Mouse (Mus musculus) limb, embryonic 10.5 days (tissue): Measurements from ENCODE around the gene Artn. TPM values are rescaled to one million over a fixed set of nuclear protein-coding genes. Genes with fewer than 3 reads are reported as not detected.

Experiments used
- DNase-seq: peaks from one replicate; pipeline ENCODE4 v3.0.0-alpha.2; 2017; ENCODE audit warnings: low spot score
- H3K27ac ChIP-seq: fragments of 300-500 bp; sonication (generic); 2 replicates; pipeline ENCODE4 v1.5.1; 2016; ENCODE audit warnings: mild to moderate bottlenecking
- H3K27me3 ChIP-seq: fragments of 300-500 bp; sonication (generic); 2 replicates; pipeline ENCODE4 v1.6.1; 2016; ENCODE audit warnings: low read depth, mild to moderate bottlenecking; ENCODE audit not compliant: poor library complexity, severe bottlenecking
- H3K36me3 ChIP-seq: fragments of 300-500 bp; sonication (generic); 2 replicates; pipeline ENCODE4 v1.6.1; 2016; ENCODE audit warnings: mild to moderate bottlenecking, moderate library complexity
- H3K4me1 ChIP-seq: fragments of 300-500 bp; sonication (generic); 2 replicates; pipeline ENCODE4 v1.6.1; 2016
- H3K4me3 ChIP-seq: fragments of 300-500 bp; sonication (generic); 2 replicates; pipeline ENCODE4 v1.5.1; 2016; ENCODE audit warnings: mild to moderate bottlenecking, moderate library complexity
- H3K9me3 ChIP-seq: fragments of 300-500 bp; sonication (generic); replicated peaks from 2 replicates; pipeline ENCODE4 v1.6.1; 2016; ENCODE audit warnings: mild to moderate bottlenecking
- WGBS: fragments of 180-500 bp; shearing (Covaris S2); methylation state at CpG from one replicate; pipeline ENCODE4 v1.1.7; 2016; 5-methylcytosine and 5-hydroxymethylcytosine counted together
- polyA plus RNA-seq: library from polyadenylated mRNA; unstranded; fragments of >200 nt; fragmentation: Nextera tagmentation; extraction: Ambion mirVana; gene quantifications from 2 replicates; pipeline ENCODE4 v1.2.1, GENCODE M21; 2016

Artn gene
- polyA plus RNA-seq, 1 experiment from 2014 or later: 13.5 TPM

DNA sequence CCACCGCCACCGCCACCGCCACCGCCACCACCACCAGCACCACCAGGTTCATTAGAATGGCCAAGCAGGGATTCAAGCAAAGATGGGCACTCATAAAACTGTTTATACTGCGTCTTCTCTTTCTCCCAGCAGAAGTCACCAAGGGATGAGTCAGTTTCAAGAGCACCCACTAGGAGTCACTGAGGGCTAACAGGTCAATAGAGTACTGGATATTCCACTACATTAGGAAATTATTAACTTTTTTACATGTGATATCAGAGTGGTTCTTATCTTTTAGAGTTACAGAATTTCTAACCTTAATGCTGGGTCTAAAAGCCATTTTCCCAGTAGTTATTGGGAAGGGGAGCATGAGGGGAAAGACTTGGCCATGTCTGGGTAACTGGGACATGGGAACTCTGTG lies 7.4 kb upstream of the Artn start:
- Histone ChIP-seq H3K4me3 (no peak overlapping the region), H3K4me1 (no peaks in the 10 kb centered on the region), H3K9me3 (no peaks in the 10 kb centered on the region), H3K27me3 (no peaks in the 10 kb centered on the region), H3K27ac (no peak overlapping the region), H3K36me3 (peaks cover 38% of the 10 kb centered on the region)
- 97% methylated on average over 5 of the region's 5 CpGs for WGBS
- DNase-seq: no peak

DNA sequence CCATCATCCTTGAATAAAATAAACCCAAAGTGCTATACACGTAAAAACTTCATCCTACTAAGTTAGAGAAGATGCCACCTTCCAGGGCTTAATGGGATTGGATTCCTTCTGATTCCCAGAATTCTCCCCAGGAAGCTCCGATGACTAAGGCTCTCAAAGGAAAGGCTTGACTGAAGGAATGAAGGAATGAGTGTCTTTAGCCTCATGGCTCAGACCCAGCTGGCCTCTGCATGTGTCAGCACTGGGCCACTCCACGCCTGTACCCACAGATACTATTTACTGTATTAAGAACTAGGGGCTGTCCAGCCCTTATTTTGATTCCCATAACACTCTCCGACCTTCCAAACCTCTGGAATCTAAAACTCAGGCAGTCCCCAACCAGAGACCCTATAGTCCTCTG lies 4.5 kb upstream of the Artn start:
- H3K9me3 ChIP-seq: no peaks in the 10 kb centered on the region
- no peak overlapping the region for H3K4me3 ChIP-seq
- WGBS: 87% methylated on average over 4 of the region's 4 CpGs
- peaks cover 23% of the 10 kb centered on the region for H3K36me3 ChIP-seq
- H3K4me1 ChIP-seq: peaks cover 14% of the 10 kb centered on the region
- no peak for DNase-seq
- no peak overlapping the region for H3K27ac ChIP-seq
- peaks cover 16% of the 10 kb centered on the region for H3K27me3 ChIP-seq

DNA sequence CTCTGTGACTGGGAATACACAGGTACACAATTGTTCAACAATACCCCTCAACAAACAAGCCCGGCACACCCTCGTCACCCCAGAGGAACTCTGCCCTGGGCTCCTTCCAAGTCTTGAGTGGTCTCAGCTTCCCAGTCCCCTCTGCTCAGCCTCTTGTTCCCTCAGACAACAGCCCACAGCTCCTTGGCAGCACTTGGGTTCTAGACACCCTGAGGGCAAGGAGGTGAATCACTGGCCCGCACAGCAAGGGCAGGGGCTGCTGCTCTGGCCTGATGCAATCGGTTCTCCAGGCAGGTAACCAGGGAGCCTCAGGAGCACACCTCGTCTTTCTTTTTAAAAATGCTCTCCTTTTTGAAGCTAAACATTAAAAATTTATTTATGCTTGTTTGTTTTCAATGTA lies 3.7 kb upstream of the Artn start:
- 86% methylated on average over 5 of the region's 5 CpGs for WGBS
- Histone ChIP-seq H3K36me3 (peaks cover 22% of the 10 kb centered on the region), H3K27me3 (peaks cover 25% of the 10 kb centered on the region), H3K4me3 (no peak overlapping the region), H3K27ac (no peak overlapping the region), H3K9me3 (no peaks in the 10 kb centered on the region), H3K4me1 (peaks cover 22% of the 10 kb centered on the region)
- DNase-seq: no peak

DNA sequence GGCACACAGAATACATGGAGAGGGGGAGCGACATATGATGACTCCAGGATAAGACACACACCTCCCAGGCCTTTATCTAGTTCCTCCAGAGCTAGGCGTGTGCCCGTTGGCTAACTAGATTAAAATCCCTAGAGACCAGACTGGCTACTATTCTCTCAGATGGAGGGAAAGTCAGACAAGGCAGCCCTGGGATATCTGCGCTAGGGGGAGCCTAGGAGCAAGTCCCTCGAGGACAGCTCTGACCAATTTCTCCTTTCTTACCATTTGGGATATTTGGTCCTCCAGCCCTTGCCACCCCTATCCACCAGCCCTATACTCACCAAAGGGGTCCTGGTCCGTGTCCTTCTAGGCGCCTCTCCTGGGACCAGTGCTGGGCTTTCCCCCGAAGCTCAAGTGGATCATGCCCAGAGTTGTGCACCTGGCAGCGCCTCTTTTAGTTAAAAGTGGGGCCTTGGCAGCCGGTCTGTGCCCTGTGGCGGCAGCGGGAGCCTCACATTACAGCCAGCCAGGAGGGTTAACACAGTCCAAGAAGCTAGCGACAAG lies 793 bp downstream of the Artn start:
- Histone ChIP-seq H3K27ac (peak overlapping the region; percentile 85), H3K27me3 (peaks cover 69% of the 10 kb centered on the region)
- WGBS: 2% methylated on average over 13 of the region's 13 CpGs

DNA sequence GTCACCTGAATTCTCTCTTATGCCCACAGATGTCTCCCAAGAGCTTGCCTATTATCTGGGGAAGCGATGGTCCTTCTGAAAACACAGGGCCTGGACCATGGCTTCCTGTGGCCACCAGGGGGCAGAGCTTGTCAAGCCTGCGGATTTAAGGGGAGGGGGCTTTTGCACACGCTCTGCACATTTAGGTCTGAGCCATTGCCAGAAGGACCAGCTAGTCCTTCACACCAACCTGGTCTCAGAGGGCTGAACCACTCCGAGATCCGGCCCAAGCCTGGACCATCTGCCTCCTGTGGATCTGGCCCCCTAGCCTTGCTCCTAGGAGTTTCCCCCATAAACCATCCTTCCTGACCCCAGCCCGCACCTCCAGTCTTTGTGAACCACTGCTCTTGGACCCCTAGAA lies 1.3 kb downstream of the Artn start:
- Histone ChIP-seq H3K4me3 (peak overlapping the region; percentile 67), H3K4me1 (peaks cover 42% of the 10 kb centered on the region), H3K27me3 (peaks cover 74% of the 10 kb centered on the region), H3K27ac (peak overlapping the region; percentile 85; the same call in 1 of the 2 replicates), H3K36me3 (peaks cover 11% of the 10 kb centered on the region; the same call in 1 of the 2 replicates), H3K9me3 (no peaks in the 10 kb centered on the region)
- 11% methylated on average over 6 of the region's 6 CpGs for WGBS
- peak; percentile 88 for DNase-seq

More for the DNA sequence above, 793 bp downstream of the Artn start:
- Histone ChIP-seq H3K4me3 (peak overlapping the region; percentile 67), H3K4me1 (peaks cover 42% of the 10 kb centered on the region), H3K36me3 (peaks cover 11% of the 10 kb centered on the region; the same call in 1 of the 2 replicates), H3K9me3 (no peaks in the 10 kb centered on the region)
- peak; percentile 65 for DNase-seq

DNA sequence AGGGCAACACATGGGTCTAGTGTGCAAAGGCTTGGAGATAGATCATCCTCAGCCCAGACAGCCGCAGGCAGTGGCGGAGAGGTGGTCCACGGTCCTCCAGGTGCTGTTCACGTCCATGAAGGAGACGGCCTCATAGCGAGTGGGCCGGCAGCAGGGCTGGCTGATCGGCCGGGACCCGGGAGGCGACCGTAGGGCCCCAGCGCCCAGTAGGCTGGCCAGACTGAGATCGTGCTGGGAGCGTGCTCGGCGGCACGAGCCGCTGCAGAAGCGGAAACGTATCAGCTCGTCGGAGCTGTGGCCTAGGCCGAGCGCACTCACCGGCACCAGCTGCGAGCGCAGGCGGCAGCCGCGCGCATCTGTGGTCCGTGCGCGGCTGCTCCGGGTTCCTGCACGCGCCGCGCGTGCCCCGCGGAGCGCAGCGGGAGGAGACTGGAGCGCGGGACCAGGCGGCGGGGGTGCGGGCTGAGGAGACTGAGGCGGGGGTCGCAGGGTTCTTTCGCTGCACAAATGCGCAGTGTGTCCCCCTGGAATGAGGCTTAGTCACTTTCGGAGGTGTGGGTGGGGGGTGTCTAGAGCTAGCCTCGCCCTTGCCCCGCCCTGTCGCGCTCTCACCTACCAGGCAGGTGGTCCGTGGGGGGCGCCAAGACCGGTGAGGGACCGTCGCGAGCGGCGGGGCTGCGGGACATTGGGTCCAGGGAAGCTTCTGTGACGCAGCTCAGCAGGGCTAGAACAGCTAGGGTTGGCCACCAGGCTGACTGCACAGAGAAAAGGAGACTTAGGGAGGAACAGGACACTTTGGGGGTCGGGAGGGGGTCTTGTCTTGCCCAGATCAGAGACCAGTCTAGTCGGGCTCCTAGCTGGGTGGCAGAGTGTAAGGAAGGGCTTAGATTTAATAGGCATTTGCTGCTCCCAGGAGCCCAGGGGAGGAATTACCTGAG lies 2.7 kb downstream of the Artn start:
- WGBS: 1% methylated on average over 71 of the region's 71 CpGs
- Histone ChIP-seq H3K4me3 (peak overlapping the region; percentile 63), H3K36me3 (0 out of 2 replicates have a peak, but pooled peaks cover under 1% of the 10 kb centered on the region), H3K4me1 (peaks cover 42% of the 10 kb centered on the region), H3K27ac (peak overlapping the region; percentile 77), H3K9me3 (no peaks in the 10 kb centered on the region), H3K27me3 (peaks cover 74% of the 10 kb centered on the region)
- DNase-seq: peak; percentile 67

DNA sequence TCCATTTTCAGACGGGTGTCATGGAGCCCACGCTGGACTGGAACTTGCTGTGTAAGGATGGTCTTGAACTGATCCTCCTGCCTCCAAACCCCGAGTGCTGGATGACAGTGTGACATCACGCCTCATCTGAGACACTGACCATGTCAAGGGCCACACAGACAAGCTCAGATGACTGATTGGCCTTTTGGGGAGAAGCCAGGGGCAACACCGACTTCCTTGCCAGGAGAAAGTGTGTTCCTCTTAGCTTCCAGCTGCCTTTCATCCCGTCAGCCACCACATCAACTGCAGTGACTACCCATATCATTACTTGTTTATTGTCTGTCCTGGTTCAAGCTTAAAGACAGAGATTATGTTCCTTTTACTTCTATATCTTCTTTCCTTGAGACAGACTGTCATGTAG lies 4.6 kb downstream of the Artn start:
- Histone ChIP-seq H3K4me3 (no peak overlapping the region), H3K4me1 (peaks cover 37% of the 10 kb centered on the region), H3K36me3 (no peaks in the 10 kb centered on the region), H3K27me3 (peaks cover 66% of the 10 kb centered on the region), H3K27ac (no peak overlapping the region), H3K9me3 (no peaks in the 10 kb centered on the region)
- WGBS: 64% methylated on average over 5 of the region's 6 CpGs
- no peak for DNase-seq

DNA sequence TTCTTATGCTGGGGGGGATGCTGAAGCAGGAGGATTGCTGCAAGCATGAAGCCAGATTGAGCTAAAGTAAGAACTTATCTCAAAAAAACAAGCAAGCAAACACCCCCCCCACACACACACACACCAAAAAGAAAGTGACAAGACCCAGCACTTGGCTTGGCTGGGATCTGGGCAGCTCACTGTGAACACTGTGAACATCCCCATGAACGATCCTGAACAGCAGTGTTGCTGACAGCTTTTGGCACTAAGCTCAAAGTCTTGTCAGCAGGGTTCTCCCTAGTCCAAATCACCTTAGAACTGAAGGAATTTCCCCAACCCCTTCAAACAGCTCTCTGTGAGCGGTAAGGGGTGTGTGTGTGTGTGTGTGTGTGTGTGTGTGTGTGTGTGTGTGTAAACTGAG lies 6.1 kb downstream of the Artn start:
- Histone ChIP-seq H3K9me3 (no peaks in the 10 kb centered on the region), H3K27me3 (peaks cover 51% of the 10 kb centered on the region)

DNA sequence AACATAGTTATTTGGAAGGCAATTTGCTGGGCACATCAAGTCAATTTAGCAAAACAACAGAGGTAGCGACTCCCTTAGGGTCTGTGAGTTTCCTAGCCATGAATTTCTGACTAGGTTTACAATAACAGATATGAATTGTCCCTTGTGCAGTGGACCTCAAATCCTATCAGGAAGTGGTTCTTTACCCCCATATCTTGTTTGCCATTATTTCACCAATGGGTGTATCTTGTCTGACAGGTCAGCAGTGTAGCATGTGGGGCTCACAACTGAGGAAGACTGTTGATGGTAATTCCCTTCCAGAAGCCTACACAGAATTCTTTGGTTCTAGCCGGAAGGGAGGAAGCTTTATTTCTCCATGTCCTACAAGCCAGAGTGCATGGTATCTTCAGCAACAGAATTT lies 8.2 kb downstream of the Artn start:
- DNase-seq: no peak
- H3K9me3 ChIP-seq: no peaks in the 10 kb centered on the region
- H3K4me3 ChIP-seq: no peak overlapping the region
- peaks cover 30% of the 10 kb centered on the region for H3K27me3 ChIP-seq
- no peaks in the 10 kb centered on the region for H3K36me3 ChIP-seq
- H3K4me1 ChIP-seq: peaks cover 1% of the 10 kb centered on the region
- WGBS: 94% methylated on average over 2 of the region's 2 CpGs
- no peak overlapping the region for H3K27ac ChIP-seq

More for the DNA sequence above, 6.1 kb downstream of the Artn start:
- H3K4me1 ChIP-seq: peaks cover 22% of the 10 kb centered on the region
- no peak for DNase-seq
- H3K27ac ChIP-seq: no peak overlapping the region
- 70% methylated on average over 2 of the region's 2 CpGs for WGBS
- H3K36me3 ChIP-seq: no peaks in the 10 kb centered on the region
- no peak overlapping the region for H3K4me3 ChIP-seq

DNA sequence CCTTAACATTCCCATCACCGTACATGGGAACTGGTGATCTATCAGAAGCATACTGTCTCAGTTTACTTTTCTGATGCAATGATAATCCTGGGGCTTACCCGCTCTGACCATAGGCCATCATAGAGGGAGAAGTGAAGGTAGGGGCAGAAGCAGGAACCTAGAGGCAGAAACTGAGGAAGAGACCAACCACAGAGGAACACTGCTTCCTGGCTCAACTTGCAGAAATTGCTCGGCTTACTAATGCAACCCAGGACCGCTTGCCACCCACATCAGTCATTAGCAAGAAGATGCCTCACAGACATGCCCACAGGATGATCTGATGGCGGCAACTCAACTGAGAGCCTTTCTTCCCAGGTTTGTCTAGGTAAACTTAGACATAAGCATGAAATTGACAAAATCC lies 10.8 kb downstream of the Artn start:
- DNase-seq: no peak
- Histone ChIP-seq H3K4me3 (no peak overlapping the region), H3K36me3 (no peaks in the 10 kb centered on the region), H3K9me3 (no peaks in the 10 kb centered on the region), H3K4me1 (peaks cover 14% of the 10 kb centered on the region), H3K27me3 (peaks cover 4% of the 10 kb centered on the region; the same call in 1 of the 2 replicates), H3K27ac (no peak overlapping the region)
- 90% methylated on average over 5 of the region's 5 CpGs for WGBS

DNA sequence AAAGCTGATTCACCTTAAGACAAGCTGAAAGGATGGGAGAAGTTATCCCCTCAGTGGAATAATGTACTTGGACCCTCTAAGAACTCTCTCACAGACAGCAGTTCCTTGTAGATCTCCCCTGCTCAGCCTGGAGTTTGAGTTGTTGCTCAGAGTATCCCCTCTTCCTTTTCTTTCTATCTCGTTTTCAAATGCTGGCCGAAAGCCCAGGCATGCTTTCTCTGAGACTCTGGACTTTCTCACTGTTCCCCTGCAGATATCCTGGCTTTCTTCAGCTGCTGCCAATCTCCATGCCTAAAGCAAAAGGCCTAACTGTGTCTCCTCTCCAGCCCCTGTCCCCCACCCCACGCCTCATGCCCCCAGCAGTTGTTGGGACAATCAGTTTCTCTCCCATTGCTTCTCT lies 11.3 kb downstream of the Artn start:
- peaks cover 19% of the 10 kb centered on the region for H3K4me1 ChIP-seq
- H3K9me3 ChIP-seq: no peaks in the 10 kb centered on the region
- WGBS: 72% methylated on average over 3 of the region's 3 CpGs
- H3K27me3 ChIP-seq: no peaks in the 10 kb centered on the region
- H3K4me3 ChIP-seq: no peak overlapping the region
- H3K36me3 ChIP-seq: no peaks in the 10 kb centered on the region
- no peak for DNase-seq
- no peak overlapping the region for H3K27ac ChIP-seq

DNA sequence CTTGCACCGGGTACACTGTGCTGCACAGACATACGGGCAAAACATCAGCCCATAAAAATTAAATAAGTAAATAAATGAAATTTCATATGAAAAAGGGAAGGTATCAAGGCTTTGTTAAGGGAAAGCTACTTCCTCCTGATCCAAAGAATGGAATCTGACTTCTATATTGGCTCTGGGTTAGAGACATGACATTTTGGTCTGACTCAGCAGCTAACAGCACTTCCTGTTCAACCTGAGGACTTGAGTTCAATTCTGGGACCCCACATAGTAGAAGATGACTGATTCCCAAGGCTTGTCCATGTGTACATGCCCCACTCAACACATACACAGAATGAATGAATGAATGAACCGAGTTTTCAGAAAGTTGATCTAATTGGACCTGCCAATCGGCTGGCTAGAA lies 11.7 kb downstream of the Artn start:
- H3K9me3 ChIP-seq: no peaks in the 10 kb centered on the region
- 94% methylated on average over 4 of the region's 4 CpGs for WGBS

DNA sequence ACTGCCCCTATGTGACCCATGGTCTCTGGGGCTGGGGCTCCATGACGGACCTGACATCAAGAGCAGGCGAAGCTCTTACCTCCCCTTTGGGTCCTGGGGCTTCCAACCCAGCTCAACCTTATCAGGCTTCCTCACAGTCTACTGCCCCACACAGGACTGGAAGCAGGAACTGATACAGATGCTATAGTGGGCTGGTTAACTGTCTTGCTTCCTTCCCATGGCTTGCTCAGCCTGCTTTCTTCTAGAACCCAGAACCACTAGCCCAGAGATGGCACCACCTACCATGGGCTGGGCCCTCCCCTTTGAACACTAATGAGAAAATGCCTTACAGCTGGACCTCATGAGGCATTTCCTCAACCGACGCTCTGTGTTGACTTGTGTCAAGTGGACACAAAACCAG lies 12.2 kb downstream of the Artn start:
- DNase-seq: no peak
- WGBS: 89% methylated on average over 4 of the region's 4 CpGs
- Histone ChIP-seq H3K36me3 (peaks cover 7% of the 10 kb centered on the region; the same call in 1 of the 2 replicates), H3K27ac (no peak overlapping the region), H3K4me3 (no peak overlapping the region), H3K27me3 (no peaks in the 10 kb centered on the region), H3K9me3 (no peaks in the 10 kb centered on the region), H3K4me1 (peaks cover 26% of the 10 kb centered on the region)

More for the DNA sequence above, 11.7 kb downstream of the Artn start:
- H3K4me3 ChIP-seq: no peak overlapping the region
- H3K4me1 ChIP-seq: peaks cover 23% of the 10 kb centered on the region
- H3K27ac ChIP-seq: no peak overlapping the region
- no peak for DNase-seq
- H3K36me3 ChIP-seq: peaks cover 3% of the 10 kb centered on the region; the same call in 1 of the 2 replicates
- H3K27me3 ChIP-seq: no peaks in the 10 kb centered on the region
